Mouse (Mus musculus) stomach, embryonic 15.5 days (tissue): ENCODE measurements around the gene Wbp11. TPM values are rescaled to one million over a fixed set of nuclear protein-coding genes. Genes with fewer than 3 reads are reported as not detected.

ENCODE experiments used
- ATAC-seq: fragments of 200-750 bp; cut with Nextera tagmentation; 2 replicates; pipeline ENCODE4 v1.8.0; 2017; ENCODE audit warnings: low read depth, moderate number of reproducible peaks, moderate TSS enrichment; ENCODE audit not compliant: insufficient read depth, low FRiP score
- H3K27ac ChIP-seq: fragments of 300-500 bp; sonication (generic); 2 replicates; pipeline ENCODE4 v1.5.1; 2015; ENCODE audit warnings: mild to moderate bottlenecking, inconsistent platforms
- H3K27me3 ChIP-seq: fragments of 300-500 bp; sonication (generic); replicated peaks from 2 replicates; pipeline ENCODE4 v1.6.1; 2015; ENCODE audit warnings: inconsistent platforms
- H3K36me3 ChIP-seq: fragments of 300-500 bp; sonication (generic); 2 replicates; pipeline ENCODE4 v1.6.1; 2015; ENCODE audit warnings: inconsistent platforms
- H3K4me1 ChIP-seq: fragments of 300-500 bp; sonication (generic); 2 replicates; pipeline ENCODE4 v1.6.1; 2015; ENCODE audit warnings: inconsistent platforms
- H3K4me2 ChIP-seq: fragments of 300-500 bp; sonication (generic); 2 replicates; pipeline ENCODE4 v1.6.1; 2015; ENCODE audit warnings: mild to moderate bottlenecking, inconsistent platforms
- H3K4me3 ChIP-seq: fragments of 300-500 bp; sonication (generic); replicated peaks from 2 replicates; pipeline ENCODE4 v1.5.1; 2015; ENCODE audit warnings: inconsistent platforms
- H3K9ac ChIP-seq: fragments of 300-500 bp; sonication (generic); 2 replicates; pipeline ENCODE4 v1.6.1; 2015; ENCODE audit warnings: inconsistent platforms
- H3K9me3 ChIP-seq: fragments of 300-500 bp; sonication (generic); 2 replicates; pipeline ENCODE4 v1.6.1; 2016; ENCODE audit warnings: inconsistent platforms
- WGBS: fragments of 180-500 bp; shearing (Covaris S2); methylation state at CpG from one replicate; pipeline ENCODE4 v1.1.7; 2015; 5-methylcytosine and 5-hydroxymethylcytosine counted together
- microRNA-seq: library from miRNA; unstranded; fragments of <30 nt; microRNA quantifications from one replicate; pipeline ENCODE4, GENCODE M21; 2016
- polyA plus RNA-seq: library from polyadenylated mRNA; unstranded; fragments of >200 nt; fragmentation: Nextera tagmentation; extraction: Ambion mirVana; gene quantifications from 2 replicates; pipeline ENCODE4 v1.2.1, GENCODE M21; 2015

Gene Wbp11
- polyA plus RNA-seq, 1 experiment from 2014 or later, result 83.7 TPM

- no peak overlapping the region for H3K9ac ChIP-seq
- H3K27me3 ChIP-seq, result no peaks in the 10 kb centered on the region
- 75% methylated on average over 7 of the region's 7 CpGs for WGBS
- no peaks in the 10 kb centered on the region for H3K36me3 ChIP-seq
- H3K4me3 ChIP-seq, result no peak overlapping the region
- H3K4me2 ChIP-seq, result no peak overlapping the region
- ATAC-seq, result 0 out of 2 replicates have a peak, but pooled peaks have one; percentile 2
- no peak overlapping the region for H3K27ac ChIP-seq
- no peaks in the 10 kb centered on the region for H3K9me3 ChIP-seq
- H3K4me1 ChIP-seq, result no peaks in the 10 kb centered on the region
Measured at GRCm38 (mm10) chr6:136769859-136770258, 58.2 kb downstream of the Wbp11 start.

- no peaks in the 10 kb centered on the region for H3K36me3 ChIP-seq
- WGBS, result 82% methylated on average over 8 of the region's 8 CpGs
- no peak overlapping the region for H3K4me3 ChIP-seq
- H3K9ac ChIP-seq, result no peak overlapping the region
- ATAC-seq, result no peak
- no peaks in the 10 kb centered on the region for H3K4me1 ChIP-seq
- H3K27me3 ChIP-seq, result no peaks in the 10 kb centered on the region
- H3K27ac ChIP-seq, result no peak overlapping the region
- no peaks in the 10 kb centered on the region for H3K9me3 ChIP-seq
- no peak overlapping the region for H3K4me2 ChIP-seq
Measured at GRCm38 (mm10) chr6:136769143-136769542, 58.9 kb downstream of the Wbp11 start.

GRCm38 (mm10) chr6:136763912-136764311, 64.1 kb downstream of the Wbp11 start:
- H3K27ac ChIP-seq, result no peak overlapping the region
- H3K4me2 ChIP-seq, result no peak overlapping the region
- H3K4me3 ChIP-seq, result no peak overlapping the region
- H3K27me3 ChIP-seq, result no peaks in the 10 kb centered on the region
- ATAC-seq, result no peak
- H3K9me3 ChIP-seq, result no peaks in the 10 kb centered on the region
- no peaks in the 10 kb centered on the region for H3K4me1 ChIP-seq
- no peaks in the 10 kb centered on the region for H3K36me3 ChIP-seq
- 35% methylated on average over 1 of the region's 1 CpGs for WGBS
- no peak overlapping the region for H3K9ac ChIP-seq

Small RNA genes within 50 kb of the gene (microRNA-seq; reads per million reads assigned to microRNA genes)
- gene Gm44364, result not detected

Other genes with a start within 250 kb of the Wbp11 start
- 15.1 and 20.1 TPM in 2 replicates for gene Plbd1, start 166.3 kb downstream of the Wbp11 start, polyA plus RNA-seq
- gene Gucy2c, start 46.5 kb downstream of the Wbp11 start, polyA plus RNA-seq, result 13.3 and 16.7 TPM in 2 replicates
- gene Hist4h4, start 23.8 kb downstream of the Wbp11 start, polyA plus RNA-seq, result 0.49 and 0.72 TPM in 2 replicates
- 166 and 190 TPM in 2 replicates for gene H2afj, start 20.0 kb downstream of the Wbp11 start, polyA plus RNA-seq
- 1.2 and 1.5 TPM in 2 replicates for gene BC049715, start 607 bp downstream of the Wbp11 start, polyA plus RNA-seq
- 1.0 and 1.9 TPM in 2 replicates for gene Smco3, start 7.2 kb upstream of the Wbp11 start, polyA plus RNA-seq
- 5.5 and 7.7 TPM in 2 replicates for gene Art4, start 29.5 kb upstream of the Wbp11 start, polyA plus RNA-seq
- gene Mgp, start 47.6 kb upstream of the Wbp11 start, polyA plus RNA-seq, result 150 and 225 TPM in 2 replicates
- gene Erp27, start 93.9 kb upstream of the Wbp11 start, polyA plus RNA-seq, result 40.1 and 57.2 TPM in 2 replicates
- gene Pde6h, start 95.6 kb upstream of the Wbp11 start, polyA plus RNA-seq, result not detected in 2 replicates
- 56.1 and 70.2 TPM in 2 replicates for gene Arhgdib, start 113.7 kb upstream of the Wbp11 start, polyA plus RNA-seq